Mouse (Mus musculus) ES-CJ7 (cell line): ENCODE measurements around the gene Il22ra2.

Experiments
- DNase-seq: peaks from one replicate; pipeline ENCODE4 v3.0.0; 2011; ENCODE audit warnings: low read depth, low spot score

The Il22ra2 gene

GRCm38 (mm10) chr10:19601502-19601901 is 20.3 kb upstream of the Il22ra2 start:
- peak; percentile 66 for DNase-seq

GRCm38 (mm10) chr10:19603231-19603630 is 18.6 kb upstream of the Il22ra2 start:
- DNase-seq = no peak

GRCm38 (mm10) chr10:19609125-19609524 is 12.7 kb upstream of the Il22ra2 start:
- no peak for DNase-seq

GRCm38 (mm10) chr10:19611616-19612015 is 10.2 kb upstream of the Il22ra2 start:
- DNase-seq = no peak

GRCm38 (mm10) chr10:19613111-19613753 is 8.6 kb upstream of the Il22ra2 start:
- DNase-seq = no peak

- DNase-seq = no peak
These were observed 2.1 kb upstream of the Il22ra2 start for GRCm38 (mm10) chr10:19619736-19620135.

GRCm38 (mm10) chr10:19624617-19625016 is 2.8 kb downstream of the Il22ra2 start:
- no peak for DNase-seq

GRCm38 (mm10) chr10:19627342-19627741 is 5.5 kb downstream of the Il22ra2 start:
- DNase-seq = no peak

GRCm38 (mm10) chr10:19627748-19628147 is 6.0 kb downstream of the Il22ra2 start:
- DNase-seq = no peak

GRCm38 (mm10) chr10:19631616-19632195 is 9.9 kb downstream of the Il22ra2 start:
- no peak for DNase-seq

- no peak for DNase-seq
These were observed 17.1 kb downstream of the Il22ra2 start for GRCm38 (mm10) chr10:19638851-19639250.

GRCm38 (mm10) chr10:19639630-19640029 is 17.8 kb downstream of the Il22ra2 start:
- DNase-seq = no peak

GRCm38 (mm10) chr10:19645119-19645518 is 23.3 kb downstream of the Il22ra2 start:
- DNase-seq = no peak

- DNase-seq = no peak
These were observed 35.6 kb downstream of the Il22ra2 start for GRCm38 (mm10) chr10:19657426-19657825.

GRCm38 (mm10) chr10:19659953-19660352 is 38.2 kb downstream of the Il22ra2 start:
- DNase-seq = no peak

- no peak for DNase-seq
These were observed 47.2 kb downstream of the Il22ra2 start for GRCm38 (mm10) chr10:19668973-19669372.

- no peak for DNase-seq
These were observed 50.2 kb downstream of the Il22ra2 start for GRCm38 (mm10) chr10:19672015-19672414.

GRCm38 (mm10) chr10:19673146-19673545 is 51.3 kb downstream of the Il22ra2 start:
- no peak for DNase-seq
